Mouse (Mus musculus) thymus, adult 2 months (tissue): ENCODE measurements around the gene Pla1a.

ENCODE experiments used
- CTCF ChIP-seq: fragments of 200-500 bp; IDR thresholded peaks from 2 replicates; pipeline ENCODE4 v1.5.1; 2012; ENCODE audit warnings: mild to moderate bottlenecking, control low read depth, low read length, moderate library complexity, borderline replicate concordance; ENCODE audit not compliant: control insufficient read depth, poor library complexity, insufficient read depth; ENCODE audit errors: extremely low read depth
- POLR2A ChIP-seq: fragments of 200-500 bp; IDR thresholded peaks from 2 replicates; pipeline ENCODE4 v1.6.1; 2012; ENCODE audit warnings: mild to moderate bottlenecking, low read length, control low read depth, moderate library complexity; ENCODE audit not compliant: control insufficient read depth, poor library complexity, insufficient read depth; ENCODE audit errors: extremely low read depth

DNA sequence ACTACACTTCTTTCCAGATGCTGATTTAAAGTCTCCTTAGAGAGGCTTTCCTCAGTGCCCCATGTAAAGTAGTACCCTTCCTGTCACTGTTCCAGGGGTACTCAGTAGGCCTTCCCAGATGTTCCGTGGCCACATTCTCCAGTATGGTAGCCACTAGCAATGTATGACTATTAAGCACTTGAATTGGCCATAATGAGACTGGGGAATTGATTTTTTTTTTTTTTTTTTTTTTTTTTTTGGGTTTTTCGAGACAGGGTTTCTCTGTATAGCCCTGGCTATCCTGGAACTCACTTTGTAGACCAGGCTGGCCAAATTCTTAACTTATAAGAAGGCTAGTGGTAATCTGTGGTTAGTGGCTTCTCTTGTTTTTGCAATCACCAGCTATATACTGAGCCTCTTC is 83.1 kb downstream of the Pla1a start:
- TF ChIP-seq CTCF = no peak
- TF ChIP-seq POLR2A = no peak
